Mouse (Mus musculus) liver, adult 2 months (tissue): Measurements from ENCODE around the gene Kmt2b.

Experiments
- CTCF ChIP-seq: fragments of 200-500 bp; IDR thresholded peaks from 2 replicates; pipeline ENCODE4 v1.5.1; 2011; ENCODE audit warnings: low read depth, low read length, control low read depth
- POLR2A ChIP-seq: fragments of 200-500 bp; IDR thresholded peaks from 2 replicates; pipeline ENCODE4 v1.6.1; 2011; ENCODE audit warnings: low read length, control low read depth; ENCODE audit not compliant: insufficient read depth; ENCODE audit errors: extremely low read depth

GRCm38 (mm10) chr7:30581547-30581946 is 7.0 kb downstream of the Kmt2b start:
- TF ChIP-seq POLR2A (no peak), CTCF (no peak)
